ENCODE assay signal across 21 mouse cellular contexts in genomic region chr13:95882001-95882400, GRCm38 (mm10). TPM values are rescaled to one million over a fixed set of nuclear protein-coding genes. Genes with fewer than 3 reads are reported as not detected.
DNase-seq lines count a peak whose midpoint lies in the region; ATAC-seq and TF ChIP-seq lines count a peak whose summit lies in the region.
"Had no signal": no experiment of that assay in that cellular context is flagged by ENCODE, and none has a peak within 500 bp of the region (broad histone marks: within the 10 kb centered on the region; RNA-seq: fewer than 3 reads in every experiment).

No protein-coding gene starts in this region.

- no peak overlapping the region for H3K9ac ChIP-seq in kidney, embryonic 15.5 days
- no peak overlapping the region; the same call in 1 of the 2 replicates for H3K9ac ChIP-seq in liver, adult 2 months (ENCODE audit: low read depth, low read length)
- H3K9ac ChIP-seq in liver, embryonic 12.5 days: no peak overlapping the region
- H3K9ac ChIP-seq: embryonic facial prominence, embryonic 13.5 days; embryonic facial prominence, embryonic 15.5 days; forebrain, embryonic 12.5 days had no signal

- H3K27me3 ChIP-seq in kidney, adult 2 months (replicated peaks; ENCODE audit: control insufficient read depth, insufficient read depth, low read length): no peaks in the 10 kb centered on the region
- no peaks in the 10 kb centered on the region for H3K27me3 ChIP-seq in kidney, embryonic 15.5 days
- H3K27me3 ChIP-seq in liver, adult 2 months (ENCODE audit: control insufficient read depth, insufficient read depth, low read length): no peaks in the 10 kb centered on the region
- H3K27me3 ChIP-seq in liver, embryonic 12.5 days (replicated peaks): no peaks in the 10 kb centered on the region
- H3K27me3 ChIP-seq: embryonic facial prominence, embryonic 13.5 days; embryonic facial prominence, embryonic 15.5 days; forebrain, embryonic 12.5 days had no signal

- H3K27ac ChIP-seq in kidney, adult 2 months (ENCODE audit: insufficient read depth, low read depth, low read length): peak overlapping the region; percentile 1
- H3K27ac ChIP-seq in kidney, embryonic 15.5 days: no peak overlapping the region
- peak overlapping the region; percentile 75 for H3K27ac ChIP-seq in liver, adult 2 months (replicated peaks; ENCODE audit: insufficient read depth, low read depth, low read length)
- no peak overlapping the region for H3K27ac ChIP-seq in liver, embryonic 12.5 days
- H3K27ac ChIP-seq: embryonic facial prominence, embryonic 13.5 days; embryonic facial prominence, embryonic 15.5 days; forebrain, embryonic 10.5 days had no signal

- DNase-seq in kidney, adult 2 months: peak; percentile 57
- peak; percentile 86 for DNase-seq in liver, adult 2 months (ENCODE audit: extremely low read depth, low read depth, low spot score)
- DNase-seq: adrenal gland, adult 2 months; adrenal gland, postnatal 10 days; adrenal gland, postnatal 25 days; cerebellum, adult 11 months; cerebellum, adult 18-20 months; cerebellum, adult 8-10 months; cerebellum, adult 9-11 months; cerebellum, postnatal 14 days; cerebellum, postnatal 36 days; embryo, embryonic 11 days had no signal

- no peak overlapping the region for H3K4me3 ChIP-seq in kidney, adult 2 months (ENCODE audit: insufficient read depth, low read depth, low read length)
- H3K4me3 ChIP-seq in kidney, embryonic 15.5 days (replicated peaks): no peak overlapping the region
- H3K4me3 ChIP-seq in liver, adult 2 months (ENCODE audit: insufficient read depth, low read depth, low read length): no peak overlapping the region
- H3K4me3 ChIP-seq in liver, embryonic 12.5 days: no peak overlapping the region
- H3K4me3 ChIP-seq: embryonic facial prominence, embryonic 13.5 days; embryonic facial prominence, embryonic 15.5 days; erythroblast, embryonic 14.5 days; forebrain, embryonic 10.5 days; forebrain, embryonic 12.5 days had no signal

- H3K79me2 ChIP-seq in liver, adult 2 months (ENCODE audit: control insufficient read depth, insufficient read depth, low read length): peaks cover 53% of the 10 kb centered on the region

- no peak overlapping the region for H3K4me2 ChIP-seq in kidney, embryonic 15.5 days
- no peak overlapping the region for H3K4me2 ChIP-seq in liver, embryonic 12.5 days
- H3K4me2 ChIP-seq: embryonic facial prominence, embryonic 13.5 days; embryonic facial prominence, embryonic 15.5 days; forebrain, embryonic 12.5 days had no signal

- no peak for TF ChIP-seq CTCF in kidney, adult 2 months (conservative IDR thresholded peaks at IDR 0.05; ENCODE audit: insufficient read depth, insufficient read length, low read depth, low read length)
- TF ChIP-seq CTCF in liver, adult 2 months (IDR thresholded peaks at IDR 0.05; ENCODE audit: low read depth, low read length): no peak

- whole genome bisulfite sequencing in kidney, adult 2 months: 59% methylated on average over 6 of the region's 6 CpGs
- 80% methylated on average over 6 of the region's 6 CpGs for WGBS in kidney, embryonic 15.5 days
- WGBS in liver, adult 2 months: 14% methylated on average over 6 of the region's 6 CpGs
- WGBS in liver, embryonic 12.5 days (ENCODE audit: insufficient replicate concordance): 71% methylated on average over 6 of the region's 6 CpGs

- peaks cover 5% of the 10 kb centered on the region for H3K4me1 ChIP-seq in kidney, adult 2 months (ENCODE audit: control insufficient read depth, insufficient read depth, low read length)
- peaks cover 3% of the 10 kb centered on the region; the same call in 1 of the 2 replicates for H3K4me1 ChIP-seq in kidney, embryonic 15.5 days
- H3K4me1 ChIP-seq in liver, adult 2 months (ENCODE audit: control insufficient read depth, insufficient read depth, low read length): peaks cover 46% of the 10 kb centered on the region
- H3K4me1 ChIP-seq in liver, embryonic 12.5 days: peaks cover 13% of the 10 kb centered on the region

- H3K9me3 ChIP-seq in kidney, embryonic 15.5 days (replicated peaks): no peaks in the 10 kb centered on the region
- H3K9me3 ChIP-seq in liver, embryonic 12.5 days (replicated peaks): no peaks in the 10 kb centered on the region
- H3K9me3 ChIP-seq: embryonic facial prominence, embryonic 13.5 days; embryonic facial prominence, embryonic 15.5 days; forebrain, embryonic 10.5 days; forebrain, embryonic 12.5 days had no signal

- no peaks in the 10 kb centered on the region for H3K36me3 ChIP-seq in kidney, adult 2 months (ENCODE audit: control insufficient read depth, insufficient read depth, low read length)
- H3K36me3 ChIP-seq in kidney, embryonic 15.5 days: no peaks in the 10 kb centered on the region
- no peaks in the 10 kb centered on the region; the same call in 1 of the 2 replicates for H3K36me3 ChIP-seq in liver, adult 2 months (ENCODE audit: control insufficient read depth, insufficient read depth, low read length)
- H3K36me3 ChIP-seq in liver, embryonic 12.5 days: no peaks in the 10 kb centered on the region
- H3K36me3 ChIP-seq: embryonic facial prominence, embryonic 13.5 days; embryonic facial prominence, embryonic 15.5 days; forebrain, embryonic 12.5 days had no signal

- ATAC-seq in kidney, embryonic 15.5 days (replicated peaks; ENCODE audit: low FRiP score): no peak
- no peak for ATAC-seq in liver, embryonic 12.5 days
- ATAC-seq: forebrain, embryonic 14.5 days; forebrain, embryonic 16.5 days had no signal

- no peak for TF ChIP-seq POLR2A in kidney, adult 2 months (IDR thresholded peaks at IDR 0.05; ENCODE audit: low read depth, low read length)
- TF ChIP-seq POLR2A in liver, adult 2 months (IDR thresholded peaks at IDR 0.05; ENCODE audit: extremely low read depth, insufficient read depth, low read length): no peak

RNA-seq across cellular contexts. Expression of gene Iqgap2, which starts 9.7 kb away (rescaled TPM):
- 10.5 and 12.5 TPM in 2 replicates for polyA plus RNA-seq in kidney, adult 2 months (2012; rRNA removed)
- 10.1 and 10.6 TPM in 2 replicates for polyA plus RNA-seq in kidney, embryonic 15.5 days (2015; fragmentation: Nextera tagmentation; extraction: Ambion mirVana)
- 156 and 189 TPM in 2 replicates for total RNA-seq in liver, adult 2 months (2014; rRNA removed)
- polyA plus RNA-seq in liver, adult 2 months (2012; rRNA removed): 21.4 and 31.5 TPM in 2 replicates
- polyA plus RNA-seq in liver, embryonic 12.5 days (2016; fragmentation: Nextera tagmentation; extraction: Ambion mirVana): 14.5 and 14.7 TPM in 2 replicates

Comparison
In these comparisons a context has a peak if more than half of its experiments do, and no peak if none do; other contexts are left out.
1. H3K27ac ChIP-seq: peak in kidney, adult 2 months (single experiment) and liver, adult 2 months (single experiment); none in kidney, embryonic 15.5 days (single experiment) and liver, embryonic 12.5 days (single experiment).